ENCODE assay signal across 14 mouse cellular contexts in the genomic region with DNA sequence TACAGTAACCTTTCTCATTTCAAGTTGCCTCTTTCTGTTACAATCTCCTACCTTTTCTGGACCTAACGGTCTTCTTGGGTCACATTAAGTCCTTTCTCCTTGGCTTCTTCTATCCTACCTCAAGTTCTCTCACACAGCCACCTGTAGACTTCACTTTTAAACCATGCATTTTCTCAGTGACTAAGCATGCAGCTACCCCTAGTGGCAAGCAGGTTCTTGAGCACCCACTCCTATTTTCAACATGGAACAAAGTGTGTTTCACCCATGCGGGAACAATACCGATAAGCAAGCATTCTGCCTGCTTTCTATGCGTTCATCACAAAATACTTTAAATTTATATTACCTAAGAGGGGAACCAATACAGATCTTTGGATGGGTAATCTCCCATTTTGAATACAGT.
DNase-seq lines count a peak whose midpoint lies in the region; ATAC-seq and TF ChIP-seq lines count a peak whose summit lies in the region.
"Had no signal": no experiment of that assay in that cellular context is flagged by ENCODE, and none has a peak within 500 bp of the region (broad histone marks: within the 10 kb centered on the region; RNA-seq: fewer than 3 reads in every experiment).

No protein-coding gene starts in this region.

- no peaks in the 10 kb centered on the region for H3K36me3 ChIP-seq in forebrain, embryonic 14.5 days (ENCODE audit: control insufficient read depth, insufficient read depth, low read length)
- H3K36me3 ChIP-seq in forebrain, embryonic 10.5 days (replicated peaks) = peaks cover 44% of the 10 kb centered on the region
- H3K36me3 ChIP-seq: embryonic facial prominence, embryonic 15.5 days; limb, embryonic 15.5 days had no signal

- H3K4me2 ChIP-seq in forebrain, embryonic 14.5 days (ENCODE audit: low read length) = no peak overlapping the region
- H3K4me2 ChIP-seq: embryonic facial prominence, embryonic 15.5 days; limb, embryonic 15.5 days; midbrain, embryonic 11.5 days had no signal

- peak; percentile 42 for DNase-seq in forebrain, embryonic 14.5 days (ENCODE audit: low spot score)
- DNase-seq in forebrain, embryonic 10.5 days (ENCODE audit: extremely low spot score, low spot score) = no peak
- DNase-seq in layer of hippocampus, adult 2 months (ENCODE audit: low spot score in 2 of 2) = peak; percentile 25 to 31
- no peak for DNase-seq in layer of hippocampus, adult 9-10 months (ENCODE audit: low spot score)
- peak; percentile 28 for DNase-seq in 416B (ENCODE audit: low read depth)
- no peak for DNase-seq in testis, postnatal 10 days (ENCODE audit: low spot score)
- DNase-seq: gastrocnemius, postnatal 36 days; heart, postnatal 4 days; kidney, postnatal 4 days had no signal

- no peak overlapping the region for H3K9ac ChIP-seq in forebrain, embryonic 14.5 days (ENCODE audit: low read length)
- H3K9ac ChIP-seq: embryonic facial prominence, embryonic 15.5 days; limb, embryonic 15.5 days had no signal

- WGBS in forebrain, embryonic 14.5 days = 92% methylated on average over 4 of the region's 4 CpGs
- WGBS in forebrain, embryonic 10.5 days = 91% methylated on average over 4 of the region's 4 CpGs

- no peak for ATAC-seq in forebrain, embryonic 14.5 days
- 0 out of 2 replicates have a peak, but pooled peaks have one; percentile 39 for ATAC-seq in common myeloid progenitor, adult 5-6 weeks (replicated peaks; ENCODE audit: low read depth, poor library complexity, severe bottlenecking)
- no peak for ATAC-seq in activated CD4-positive, CD25-positive, alpha-beta regulatory T cell, adult 4 months

- no peak overlapping the region for H3K4me3 ChIP-seq in forebrain, embryonic 14.5 days (ENCODE audit: low read depth, low read length)
- H3K4me3 ChIP-seq in forebrain, embryonic 10.5 days = no peak overlapping the region
- H3K4me3 ChIP-seq in layer of hippocampus, adult 2 months = no peak overlapping the region
- H3K4me3 ChIP-seq: embryonic facial prominence, embryonic 15.5 days; limb, embryonic 15.5 days had no signal

- TF ChIP-seq CTCF in layer of hippocampus, adult 2 months (conservative IDR thresholded peaks at IDR 0.05) = peak; percentile 79

- H3K9me3 ChIP-seq in forebrain, embryonic 14.5 days (replicated peaks; ENCODE audit: control insufficient read depth, low read length) = no peaks in the 10 kb centered on the region
- H3K9me3 ChIP-seq in forebrain, embryonic 10.5 days = no peaks in the 10 kb centered on the region
- H3K9me3 ChIP-seq: embryonic facial prominence, embryonic 15.5 days; limb, embryonic 15.5 days had no signal

- no peak overlapping the region for H3K27ac ChIP-seq in forebrain, embryonic 14.5 days (ENCODE audit: low read depth, low read length)
- no peak overlapping the region for H3K27ac ChIP-seq in forebrain, embryonic 10.5 days
- no peak overlapping the region for H3K27ac ChIP-seq in layer of hippocampus, adult 2 months
- H3K27ac ChIP-seq: embryonic facial prominence, embryonic 15.5 days; limb, embryonic 15.5 days had no signal

- no peaks in the 10 kb centered on the region for H3K27me3 ChIP-seq in forebrain, embryonic 14.5 days (replicated peaks; ENCODE audit: control insufficient read depth, insufficient read depth, low read length)
- no peaks in the 10 kb centered on the region for H3K27me3 ChIP-seq in forebrain, embryonic 10.5 days (ENCODE audit: poor library complexity, severe bottlenecking)
- H3K27me3 ChIP-seq: embryonic facial prominence, embryonic 15.5 days; limb, embryonic 15.5 days had no signal

- no peaks in the 10 kb centered on the region for H3K4me1 ChIP-seq in forebrain, embryonic 14.5 days (ENCODE audit: control insufficient read depth, insufficient read depth, low read length)
- no peaks in the 10 kb centered on the region for H3K4me1 ChIP-seq in forebrain, embryonic 10.5 days
- H3K4me1 ChIP-seq: embryonic facial prominence, embryonic 15.5 days; limb, embryonic 15.5 days had no signal

Comparison
In these comparisons a context has a peak if more than half of its experiments do, and no peak if none do; other contexts are left out.
1. DNase-seq: peak in forebrain, embryonic 14.5 days (single experiment), layer of hippocampus, adult 2 months (2 of 2) and 416B (single experiment); none in forebrain, embryonic 10.5 days (single experiment), layer of hippocampus, adult 9-10 months (single experiment) and testis, postnatal 10 days (single experiment).